Mouse (Mus musculus) c-Kit-positive CD71-positive TER-119-positive erythroid progenitor cells, embryonic 14.5 days (primary cell): ENCODE data around the gene Snapc3.
"Not testable (repeated sequence)": the region's sequence is repeated elsewhere in the genome, so short reads cannot be mapped to it uniquely, and the experiment has no call there.

Experiments
- DNase-seq: peaks from one replicate; pipeline ENCODE4 v3.0.0-alpha.2; 2013; ENCODE audit warnings: low spot score

Gene Snapc3

GRCm38 (mm10) chr4:83417820-83418186 lies 279 bp downstream of the Snapc3 start:
- DNase-seq = no peak

DNA sequence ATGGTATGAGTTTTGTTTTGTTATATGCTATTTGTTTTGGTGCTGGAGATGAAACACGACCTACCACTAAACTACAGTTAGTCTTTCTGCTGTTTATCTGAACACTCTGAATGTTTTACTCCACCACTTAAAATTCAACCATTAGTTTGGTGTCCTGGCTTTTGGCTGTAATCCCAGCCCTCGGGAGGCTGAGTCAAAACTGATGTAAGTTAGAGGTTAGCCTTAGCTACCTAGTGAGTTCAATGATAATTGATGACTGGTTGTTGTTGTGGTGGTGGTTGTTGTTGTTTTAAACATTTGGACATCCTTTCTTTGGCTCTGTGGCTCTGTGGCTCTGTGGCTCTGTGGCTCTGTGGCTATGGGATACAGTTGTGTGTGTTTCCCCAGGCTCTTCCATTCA lies 1.3 kb downstream of the Snapc3 start:
- no peak for DNase-seq

DNA sequence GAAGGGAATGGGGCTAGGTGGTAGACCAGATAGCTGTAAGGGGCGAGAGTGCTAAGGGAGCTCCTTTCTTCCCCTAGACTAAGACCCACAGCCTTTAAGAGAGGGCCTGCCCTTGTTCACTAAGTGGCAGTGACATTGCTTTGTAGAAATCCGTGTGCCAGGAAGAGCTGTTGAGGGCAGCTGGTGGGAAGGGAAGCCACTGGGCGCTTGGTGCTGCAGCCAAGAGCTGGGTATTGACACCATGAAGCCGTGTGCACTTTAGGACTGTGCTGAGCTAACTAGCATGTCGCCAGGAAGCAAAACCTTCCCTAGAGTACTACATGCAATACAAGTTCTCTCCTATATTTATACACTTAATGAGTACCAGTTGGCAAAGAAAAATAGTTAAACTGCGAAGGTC lies 6.1 kb downstream of the Snapc3 start:
- no peak for DNase-seq

DNA sequence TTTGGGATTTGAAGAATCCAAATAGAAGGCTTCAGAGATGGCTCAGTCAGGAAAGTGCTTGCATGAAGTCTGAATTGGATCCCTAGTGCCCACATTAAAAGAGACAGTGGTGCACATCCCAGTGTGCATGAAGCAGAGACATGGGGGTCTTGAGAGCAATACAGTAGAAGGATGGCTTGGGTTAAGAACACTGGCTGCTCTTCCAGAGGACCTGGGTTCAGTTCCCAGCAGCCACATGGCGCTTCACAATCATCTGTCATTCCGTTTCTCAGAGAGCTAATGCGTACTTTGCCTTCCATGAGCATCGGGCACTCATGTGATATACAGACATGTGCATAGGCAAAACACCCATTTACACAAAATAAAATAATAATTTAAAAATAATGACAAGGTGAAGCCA lies 7.6 kb downstream of the Snapc3 start:
- no peak for DNase-seq

DNA sequence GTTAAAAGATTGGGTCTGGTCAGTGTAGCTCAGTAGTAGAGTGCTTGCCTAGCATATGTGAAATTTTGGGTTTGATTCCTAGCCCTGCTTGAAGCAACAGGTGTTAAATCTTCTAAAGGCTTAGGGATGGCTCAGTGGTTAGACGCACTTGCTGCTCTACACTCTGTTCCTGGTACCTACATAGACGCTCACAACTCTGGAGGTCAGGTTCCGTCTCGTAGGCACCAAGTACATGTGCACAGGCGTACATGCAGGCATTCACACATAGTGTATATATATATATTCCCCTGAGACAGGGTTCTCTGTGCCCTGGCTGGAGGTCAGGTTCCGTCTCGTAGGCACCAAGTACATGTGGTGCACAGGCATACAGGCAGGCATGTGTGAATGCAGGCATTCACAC lies 9.6 kb downstream of the Snapc3 start:
- no peak for DNase-seq

- DNase-seq = no peak
Observed at GRCm38 (mm10) chr4:83427696-83428095, 10.2 kb downstream of the Snapc3 start.

DNA sequence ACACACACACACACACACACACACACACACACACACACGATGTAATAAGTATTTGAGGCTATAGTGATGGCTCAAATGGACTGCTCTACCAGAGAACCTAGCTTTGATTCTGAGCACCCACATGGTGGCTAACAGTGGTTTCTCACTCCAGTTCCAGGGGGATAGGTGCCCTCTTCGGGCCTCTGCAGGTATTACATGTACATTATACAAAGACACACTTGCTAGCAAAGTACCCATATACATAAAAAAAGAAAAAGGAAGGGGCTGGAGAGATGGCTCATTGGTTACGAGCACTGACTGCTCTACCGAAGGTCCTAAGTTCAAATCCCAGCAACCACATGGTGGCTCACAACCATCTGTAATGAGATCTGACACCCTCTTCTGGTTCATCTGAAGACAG lies 11.3 kb downstream of the Snapc3 start:
- DNase-seq = peak; percentile 16

- no peak for DNase-seq
Observed at GRCm38 (mm10) chr4:83431950-83432349, 14.4 kb downstream of the Snapc3 start.

- no peak for DNase-seq
Observed at GRCm38 (mm10) chr4:83432901-83433300, 15.4 kb downstream of the Snapc3 start.

GRCm38 (mm10) chr4:83436375-83436774 lies 18.9 kb downstream of the Snapc3 start:
- DNase-seq = no peak

- DNase-seq = no peak
Observed at GRCm38 (mm10) chr4:83438116-83438515, 20.6 kb downstream of the Snapc3 start.

- DNase-seq = peak; percentile 37
Observed at GRCm38 (mm10) chr4:83439045-83439444, 21.5 kb downstream of the Snapc3 start.

DNA sequence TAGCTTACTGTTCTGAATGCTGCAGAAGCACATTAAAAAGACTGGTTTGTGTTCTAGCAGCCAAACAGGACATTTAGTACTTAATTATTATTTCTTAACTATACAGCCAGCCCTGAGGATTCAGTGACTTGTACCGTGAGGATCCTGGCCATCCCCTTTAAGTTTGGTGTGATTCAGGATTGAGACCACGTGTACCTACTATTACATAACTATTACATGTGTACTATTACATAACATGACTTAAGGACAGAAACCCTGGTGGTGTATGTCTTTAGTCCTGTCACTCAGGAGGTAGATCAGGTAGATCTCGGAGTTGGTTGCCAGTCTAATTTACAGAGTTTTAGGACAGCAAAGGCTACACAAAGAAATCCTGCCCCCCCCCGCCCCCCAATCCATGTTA lies 23.5 kb downstream of the Snapc3 start:
- DNase-seq = no peak

- no peak for DNase-seq
Observed at GRCm38 (mm10) chr4:83450785-83451184, 33.3 kb downstream of the Snapc3 start.

DNA sequence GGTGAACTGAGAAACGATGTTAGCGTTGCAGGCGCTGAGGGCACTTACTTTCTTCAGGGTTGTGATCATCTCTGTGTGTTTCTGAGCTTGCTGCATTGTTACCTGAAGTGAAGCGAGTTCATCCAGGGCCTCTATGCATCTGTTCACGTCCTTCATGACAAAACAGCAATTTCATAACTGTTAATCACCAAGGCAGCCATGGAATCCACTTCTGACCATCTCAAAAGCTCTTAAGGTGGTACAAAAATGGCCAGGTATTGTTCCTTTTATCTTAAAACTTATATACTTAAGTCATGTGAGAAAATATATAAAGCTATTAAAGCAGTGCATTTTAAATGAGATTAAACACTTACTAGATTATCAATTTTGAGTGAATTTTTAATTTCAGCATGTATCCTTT lies 42.6 kb downstream of the Snapc3 start:
- DNase-seq = no peak

- no peak for DNase-seq
Observed at GRCm38 (mm10) chr4:83464827-83465226, 47.3 kb downstream of the Snapc3 start.

DNA sequence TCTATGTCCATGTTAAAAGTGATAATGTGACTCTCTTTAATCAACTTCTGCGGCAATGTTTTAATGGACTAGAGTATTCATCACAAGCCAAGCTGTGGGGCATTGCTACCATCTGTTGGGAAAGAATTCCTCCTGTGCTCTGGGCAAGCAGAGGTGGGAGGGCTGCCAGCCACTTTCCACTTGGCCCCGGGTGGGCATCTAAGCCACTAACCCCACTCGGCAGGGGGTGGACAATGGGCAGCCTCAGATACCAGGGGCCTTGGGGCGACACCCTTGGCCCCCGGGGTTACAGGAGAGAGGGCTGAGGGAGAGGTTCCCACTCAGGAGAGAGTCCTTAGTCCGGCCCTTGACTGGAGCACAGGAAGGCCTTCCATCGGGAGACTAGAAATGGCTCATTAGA lies 50.1 kb downstream of the Snapc3 start:
- DNase-seq = no peak

DNA sequence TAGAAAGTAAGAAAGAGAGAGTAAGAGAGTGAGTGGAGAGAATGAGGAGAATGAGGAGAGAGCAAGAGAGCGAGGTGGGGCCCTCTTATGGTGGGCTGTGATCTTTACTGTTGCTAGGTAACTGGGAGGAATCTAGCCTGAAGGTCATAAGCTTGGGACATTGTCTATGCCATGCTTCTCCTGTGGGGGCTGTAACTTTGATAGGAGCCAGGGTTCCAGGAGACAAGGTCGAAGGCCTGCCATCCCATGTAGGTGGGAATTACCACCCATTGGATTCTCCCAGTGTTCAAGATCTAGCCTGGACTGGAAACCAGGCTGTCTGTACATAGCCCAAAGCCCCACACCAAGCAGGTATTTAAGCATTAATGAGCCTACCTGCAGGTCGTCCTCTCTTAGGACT lies 50.7 kb downstream of the Snapc3 start:
- DNase-seq = no peak

- DNase-seq = no peak
Observed at GRCm38 (mm10) chr4:83485250-83485649, 67.7 kb downstream of the Snapc3 start.

GRCm38 (mm10) chr4:83485735-83486116 lies 68.2 kb downstream of the Snapc3 start:
- DNase-seq = peak; percentile 84

DNA sequence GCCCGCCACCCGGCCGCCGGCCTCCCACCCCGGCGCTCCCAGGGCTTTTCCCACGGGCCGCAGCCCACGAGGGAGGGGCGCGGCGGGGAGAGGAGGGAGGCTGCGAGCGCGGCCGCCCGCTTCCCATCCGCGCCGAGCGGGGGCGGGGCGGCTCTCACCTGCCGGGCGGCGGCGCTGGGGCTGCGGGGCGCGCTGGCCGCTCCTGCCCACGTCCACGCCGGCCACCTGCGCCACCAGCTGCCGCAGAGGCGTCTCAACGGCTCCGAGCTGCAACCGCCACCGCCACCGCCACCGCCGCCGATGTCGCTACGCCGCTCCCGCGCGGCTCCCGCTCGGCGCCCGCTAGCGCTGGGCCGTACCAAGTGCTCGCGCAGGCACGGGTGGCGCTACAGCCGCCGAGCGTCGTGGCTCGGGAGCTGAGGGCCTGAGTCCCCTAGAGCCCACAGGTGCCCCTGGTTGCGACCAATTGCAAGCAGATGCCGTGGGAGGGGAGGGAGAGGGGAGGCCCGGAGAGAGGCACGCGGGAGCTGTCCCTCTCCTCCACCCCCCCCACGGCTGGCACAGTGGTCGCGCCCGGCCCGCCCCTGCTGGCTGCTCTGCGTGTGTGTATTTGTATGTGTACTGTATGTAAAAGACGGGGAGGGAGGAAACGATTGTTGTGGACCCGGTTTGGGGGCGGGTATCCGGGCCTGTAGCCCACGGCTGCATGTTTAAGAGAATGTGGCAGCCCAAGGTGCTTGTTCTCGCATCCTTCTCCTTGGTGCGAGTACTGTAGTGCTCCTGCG lies 68.8 kb downstream of the Snapc3 start, which contains the start of gene Psip1:
Psip1 (minus strand) TSS at position 343 of the 785 bp plus-strand sequence.
- DNase-seq = peak; percentile 80

GRCm38 (mm10) chr4:83489121-83489520 lies 71.6 kb downstream of the Snapc3 start:
- no peak for DNase-seq

GRCm38 (mm10) chr4:83493112-83493511 lies 75.6 kb downstream of the Snapc3 start:
- no peak for DNase-seq

DNA sequence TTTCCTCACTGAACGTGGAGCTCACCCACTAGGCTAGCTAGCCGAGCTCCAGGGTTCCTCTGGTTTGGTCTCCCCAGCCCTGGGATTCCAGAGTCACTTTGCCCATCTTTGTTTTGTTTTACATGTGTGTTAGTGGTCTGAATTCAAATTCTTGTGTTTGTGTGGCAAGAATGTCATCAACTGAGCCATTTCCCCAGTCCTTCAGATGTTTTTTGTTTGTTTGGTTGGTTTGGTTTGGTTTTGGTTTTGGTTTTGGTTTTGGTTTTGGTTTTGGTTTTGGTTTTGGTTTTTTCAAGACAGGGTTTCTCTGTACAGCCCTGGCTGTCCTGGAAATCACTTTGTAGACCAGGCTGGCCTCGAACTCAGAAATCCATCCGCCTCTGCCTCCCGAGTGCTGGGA lies 79.5 kb downstream of the Snapc3 start:
- DNase-seq = not testable (repeated sequence)
